Mouse (Mus musculus): ENCODE results near the gene Rras. TPM values are rescaled to one million over a fixed set of nuclear protein-coding genes. Genes with fewer than 3 reads are reported as not detected.

Gene Rras
- polyA plus RNA-seq, 1 experiment from 2014 or later, result 74.8 TPM

GRCm38 (mm10) chr7:45007846-45008245 lies 9.9 kb upstream of the Rras start:
- Histone ChIP-seq H3K4me2 (ENCODE audit: low read depth, low read length) (no peak overlapping the region), H3K9me3 (replicated peaks; ENCODE audit: control insufficient read depth, low read length) (no peaks in the 10 kb centered on the region), H3K27ac (ENCODE audit: low read length) (no peak overlapping the region), H3K4me1 (ENCODE audit: control insufficient read depth, insufficient read depth, low read length) (no peaks in the 10 kb centered on the region), H3K4me3 (ENCODE audit: low read length) (no peak overlapping the region), H3K36me3 (ENCODE audit: control insufficient read depth, insufficient read depth) (peaks cover 87% of the 10 kb centered on the region), H3K9ac (ENCODE audit: low read length) (no peak overlapping the region), H3K27me3 (ENCODE audit: control insufficient read depth, insufficient read depth, low read length) (no peaks in the 10 kb centered on the region)
- no peak for ATAC-seq (replicated peaks; ENCODE audit: extremely low read depth, insufficient read depth, low FRiP score)
- WGBS, result 92% methylated on average over 30 of the region's 30 CpGs

- ATAC-seq (replicated peaks; ENCODE audit: extremely low read depth, insufficient read depth, low FRiP score), result no peak
- H3K9ac ChIP-seq (ENCODE audit: low read length), result no peak overlapping the region
- no peaks in the 10 kb centered on the region for H3K9me3 ChIP-seq (replicated peaks; ENCODE audit: control insufficient read depth, low read length)
- no peak overlapping the region for H3K4me3 ChIP-seq (ENCODE audit: low read length)
- H3K36me3 ChIP-seq (ENCODE audit: control insufficient read depth, insufficient read depth), result peaks cover 82% of the 10 kb centered on the region
- no peaks in the 10 kb centered on the region for H3K4me1 ChIP-seq (ENCODE audit: control insufficient read depth, insufficient read depth, low read length)
- H3K27ac ChIP-seq (ENCODE audit: low read length), result no peak overlapping the region
- H3K27me3 ChIP-seq (ENCODE audit: control insufficient read depth, insufficient read depth, low read length), result no peaks in the 10 kb centered on the region
- WGBS, result 94% methylated on average over 19 of the region's 19 CpGs
- H3K4me2 ChIP-seq (ENCODE audit: low read depth, low read length), result no peak overlapping the region
Observed at GRCm38 (mm10) chr7:45008411-45008810, 9.3 kb upstream of the Rras start.

- Histone ChIP-seq H3K4me2 (ENCODE audit: low read depth, low read length) (no peak overlapping the region), H3K27me3 (ENCODE audit: control insufficient read depth, insufficient read depth, low read length) (no peaks in the 10 kb centered on the region), H3K36me3 (ENCODE audit: control insufficient read depth, insufficient read depth) (peaks cover 50% of the 10 kb centered on the region), H3K9me3 (replicated peaks; ENCODE audit: control insufficient read depth, low read length) (no peaks in the 10 kb centered on the region), H3K4me3 (ENCODE audit: low read length) (no peak overlapping the region), H3K4me1 (ENCODE audit: control insufficient read depth, insufficient read depth, low read length) (peaks cover 8% of the 10 kb centered on the region), H3K9ac (ENCODE audit: low read length) (no peak overlapping the region), H3K27ac (ENCODE audit: low read length) (no peak overlapping the region)
- no peak for ATAC-seq (replicated peaks; ENCODE audit: extremely low read depth, insufficient read depth, low FRiP score)
- WGBS, result 96% methylated on average over 6 of the region's 6 CpGs
Observed at GRCm38 (mm10) chr7:45012011-45012410, 5.8 kb upstream of the Rras start.

- 75% methylated on average over 4 of the region's 4 CpGs for WGBS
- Histone ChIP-seq H3K36me3 (ENCODE audit: control insufficient read depth, insufficient read depth) (peaks cover 42% of the 10 kb centered on the region), H3K27ac (ENCODE audit: low read length) (no peak overlapping the region), H3K9ac (ENCODE audit: low read length) (no peak overlapping the region), H3K4me3 (ENCODE audit: low read length) (no peak overlapping the region), H3K9me3 (replicated peaks; ENCODE audit: control insufficient read depth, low read length) (no peaks in the 10 kb centered on the region), H3K27me3 (ENCODE audit: control insufficient read depth, insufficient read depth, low read length) (no peaks in the 10 kb centered on the region), H3K4me1 (ENCODE audit: control insufficient read depth, insufficient read depth, low read length) (peaks cover 8% of the 10 kb centered on the region), H3K4me2 (ENCODE audit: low read depth, low read length) (no peak overlapping the region)
- no peak for ATAC-seq (replicated peaks; ENCODE audit: extremely low read depth, insufficient read depth, low FRiP score)
Observed at GRCm38 (mm10) chr7:45012824-45013223, 4.9 kb upstream of the Rras start.

- no peak for ATAC-seq (replicated peaks; ENCODE audit: extremely low read depth, insufficient read depth, low FRiP score)
- Histone ChIP-seq H3K4me2 (ENCODE audit: low read depth, low read length) (no peak overlapping the region), H3K27me3 (ENCODE audit: control insufficient read depth, insufficient read depth, low read length) (no peaks in the 10 kb centered on the region), H3K4me1 (ENCODE audit: control insufficient read depth, insufficient read depth, low read length) (peaks cover 10% of the 10 kb centered on the region), H3K4me3 (ENCODE audit: low read length) (no peak overlapping the region), H3K27ac (ENCODE audit: low read length) (no peak overlapping the region), H3K36me3 (ENCODE audit: control insufficient read depth, insufficient read depth) (peaks cover 35% of the 10 kb centered on the region), H3K9me3 (replicated peaks; ENCODE audit: control insufficient read depth, low read length) (no peaks in the 10 kb centered on the region), H3K9ac (ENCODE audit: low read length) (no peak overlapping the region)
- WGBS, result 93% methylated on average over 16 of the region's 16 CpGs
Observed at GRCm38 (mm10) chr7:45013366-45014095, 4.2 kb upstream of the Rras start.

GRCm38 (mm10) chr7:45014096-45014451 lies 3.7 kb upstream of the Rras start:
- no peak overlapping the region for H3K9ac ChIP-seq (ENCODE audit: low read length)
- peaks cover 31% of the 10 kb centered on the region for H3K36me3 ChIP-seq (ENCODE audit: control insufficient read depth, insufficient read depth)
- no peak for ATAC-seq (replicated peaks; ENCODE audit: extremely low read depth, insufficient read depth, low FRiP score)
- H3K4me1 ChIP-seq (ENCODE audit: control insufficient read depth, insufficient read depth, low read length), result peaks cover 16% of the 10 kb centered on the region
- H3K27me3 ChIP-seq (ENCODE audit: control insufficient read depth, insufficient read depth, low read length), result no peaks in the 10 kb centered on the region
- WGBS, result 85% methylated on average over 3 of the region's 3 CpGs
- no peak overlapping the region for H3K27ac ChIP-seq (ENCODE audit: low read length)
- no peaks in the 10 kb centered on the region for H3K9me3 ChIP-seq (replicated peaks; ENCODE audit: control insufficient read depth, low read length)
- H3K4me2 ChIP-seq (ENCODE audit: low read depth, low read length), result no peak overlapping the region
- H3K4me3 ChIP-seq (ENCODE audit: low read length), result no peak overlapping the region

GRCm38 (mm10) chr7:45015344-45015956 lies 2.3 kb upstream of the Rras start:
- H3K4me3 ChIP-seq (ENCODE audit: low read length), result peak overlapping the region; percentile 89
- peak overlapping the region; percentile 97 for H3K9ac ChIP-seq (ENCODE audit: low read length)
- WGBS, result under 1% methylated on average over 20 of the region's 20 CpGs
- H3K9me3 ChIP-seq (replicated peaks; ENCODE audit: control insufficient read depth, low read length), result no peaks in the 10 kb centered on the region
- H3K4me1 ChIP-seq (ENCODE audit: control insufficient read depth, insufficient read depth, low read length), result peaks cover 19% of the 10 kb centered on the region
- H3K4me2 ChIP-seq (ENCODE audit: low read depth, low read length), result peak overlapping the region; percentile 77
- H3K27me3 ChIP-seq (ENCODE audit: control insufficient read depth, insufficient read depth, low read length), result no peaks in the 10 kb centered on the region
- peaks cover 22% of the 10 kb centered on the region for H3K36me3 ChIP-seq (ENCODE audit: control insufficient read depth, insufficient read depth)
- H3K27ac ChIP-seq (ENCODE audit: low read length), result peak overlapping the region; percentile 87
- no peak for ATAC-seq (replicated peaks; ENCODE audit: extremely low read depth, insufficient read depth, low FRiP score)

- Histone ChIP-seq H3K4me2 (ENCODE audit: low read depth, low read length) (peak within 1 kb of the TSS; percentile 77), H3K4me1 (ENCODE audit: control insufficient read depth, insufficient read depth, low read length) (peaks cover 19% of the 10 kb centered on the region), H3K27me3 (ENCODE audit: control insufficient read depth, insufficient read depth, low read length) (no peaks in the 10 kb centered on the region), H3K9me3 (replicated peaks; ENCODE audit: control insufficient read depth, low read length) (no peaks in the 10 kb centered on the region), H3K9ac (ENCODE audit: low read length) (peak within 1 kb of the TSS; percentile 97), H3K36me3 (ENCODE audit: control insufficient read depth, insufficient read depth) (peaks cover 17% of the 10 kb centered on the region), H3K4me3 (ENCODE audit: low read length) (peak within 1 kb of the TSS; percentile 89), H3K27ac (ENCODE audit: low read length) (peak within 1 kb of the TSS; percentile 99)
- under 1% methylated on average over 69 of the region's 69 CpGs for WGBS
- peak; percentile 81 for ATAC-seq (replicated peaks; ENCODE audit: extremely low read depth, insufficient read depth, low FRiP score)
Observed at GRCm38 (mm10) chr7:45015957-45016612, 1.7 kb upstream of the Rras start, which contains the start of gene Scaf1. TSS of gene Scaf1 (minus strand) at chr7:45016363.

- Histone ChIP-seq H3K4me3 (ENCODE audit: low read length) (peak overlapping the region; percentile 72), H3K9me3 (replicated peaks; ENCODE audit: control insufficient read depth, low read length) (no peaks in the 10 kb centered on the region), H3K27ac (ENCODE audit: low read length) (peak overlapping the region; percentile 99), H3K9ac (ENCODE audit: low read length) (peak overlapping the region; percentile 75), H3K36me3 (ENCODE audit: control insufficient read depth, insufficient read depth) (peaks cover 15% of the 10 kb centered on the region), H3K4me1 (ENCODE audit: control insufficient read depth, insufficient read depth, low read length) (peaks cover 19% of the 10 kb centered on the region), H3K27me3 (ENCODE audit: control insufficient read depth, insufficient read depth, low read length) (no peaks in the 10 kb centered on the region), H3K4me2 (ENCODE audit: low read depth, low read length) (peak overlapping the region; percentile 75)
- no peak for ATAC-seq (replicated peaks; ENCODE audit: extremely low read depth, insufficient read depth, low FRiP score)
- WGBS, result under 1% methylated on average over 4 of the region's 4 CpGs
Observed at GRCm38 (mm10) chr7:45016761-45017160, 1.0 kb upstream of the Rras start.
